In genomic region chr12:71855730-71856479, GRCm38 (mm10) we compare ENCODE assay signal across 8 mouse cellular contexts. TPM values are rescaled to one million over a fixed set of nuclear protein-coding genes. Genes with fewer than 3 reads are reported as not detected.
A peak's percentile ranks its signal among the peaks of the same experiment; 100 is the strongest.
DNase-seq lines count a peak whose midpoint lies in the region; ATAC-seq lines count a peak whose summit lies in the region.

No protein-coding gene starts in this region.

- peak; percentile 61 for ATAC-seq in heart, embryonic 15.5 days (replicated peaks; ENCODE audit: insufficient number of reproducible peaks, insufficient read depth, low FRiP score, low read depth)
- peak; percentile 33; the same call in 1 of the 2 replicates for ATAC-seq in megakaryocyte-erythroid progenitor cell, adult 5-6 weeks (replicated peaks; ENCODE audit: low FRiP score, low TSS enrichment, poor library complexity, severe bottlenecking)

- no peak overlapping the region for H3K4me3 ChIP-seq in heart, embryonic 15.5 days

- H3K9ac ChIP-seq in heart, embryonic 15.5 days = peak overlapping the region; percentile 10; the same call in 1 of the 2 replicates

- no peaks in the 10 kb centered on the region for H3K27me3 ChIP-seq in heart, embryonic 15.5 days

- peak; percentile 41 for DNase-seq in urinary bladder, postnatal 14 days (ENCODE audit: low spot score)
- no peak for DNase-seq in urinary bladder, postnatal 10 days (ENCODE audit: low spot score)
- DNase-seq in fibroblast of lung, adult 2 months (ENCODE audit: low read depth) = peak; percentile 81
- peak; percentile 38 to 53 for DNase-seq in layer of hippocampus, postnatal 10 days (ENCODE audit: low spot score in 2 of 2)
- DNase-seq in skeletal muscle tissue, adult 2 months (ENCODE audit: low read depth, low spot score) = peak; percentile 66
- no peak for DNase-seq in c-Kit-positive CD71-positive TER-119-positive erythroid progenitor cells, embryonic 14.5 days (ENCODE audit: low spot score)

- WGBS in heart, embryonic 15.5 days = 21% methylated on average over 10 of the region's 10 CpGs

- no peaks in the 10 kb centered on the region for H3K9me3 ChIP-seq in heart, embryonic 15.5 days (replicated peaks)

- H3K36me3 ChIP-seq in heart, embryonic 15.5 days = peaks cover 5% of the 10 kb centered on the region

- H3K4me2 ChIP-seq in heart, embryonic 15.5 days = peak overlapping the region; percentile 41

- H3K27ac ChIP-seq in heart, embryonic 15.5 days = peak overlapping the region; percentile 81

- H3K4me1 ChIP-seq in heart, embryonic 15.5 days (replicated peaks) = peaks cover 79% of the 10 kb centered on the region

RNA-seq across cellular contexts. Expression of gene Daam1, which starts 25.0 kb away (rescaled TPM):
- polyA plus RNA-seq in heart, embryonic 15.5 days (2015; fragmentation: Nextera tagmentation; extraction: Ambion mirVana) = 20.9 and 21.4 TPM in 2 replicates
- total RNA-seq in layer of hippocampus, postnatal 10 days (2021) = 10 to 100 TPM; 89.9 to 96.7 TPM
- 34.9 and 41.6 TPM in 2 replicates for total RNA-seq in megakaryocyte-erythroid progenitor cell, adult 5-6 weeks (2014; fragmentation: Nextera tagmentation)
- 36.5 and 45.9 TPM in 2 replicates for total RNA-seq in megakaryocyte-erythroid progenitor cell, adult 5-6 weeks (2017)

Comparison
In these comparisons a context has a peak if more than half of its experiments do, and no peak if none do; other contexts are left out.
1. DNase-seq: peak in urinary bladder, postnatal 14 days (single experiment), fibroblast of lung, adult 2 months (single experiment), layer of hippocampus, postnatal 10 days (2 of 2) and skeletal muscle tissue, adult 2 months (single experiment); none in urinary bladder, postnatal 10 days (single experiment) and c-Kit-positive CD71-positive TER-119-positive erythroid progenitor cells, embryonic 14.5 days (single experiment).